Mouse (Mus musculus) embryonic facial prominence, embryonic 13.5 days (tissue): ENCODE results near the gene Anks1. TPM values are rescaled to one million over a fixed set of nuclear protein-coding genes. Genes with fewer than 3 reads are reported as not detected.

Experiments
- ATAC-seq: fragments of 200-750 bp; cut with Nextera tagmentation; 2 replicates; pipeline ENCODE4 v1.8.0; 2017; ENCODE audit warnings: low read depth; ENCODE audit not compliant: insufficient number of reproducible peaks, insufficient read depth, low FRiP score, low TSS enrichment
- H3K27ac ChIP-seq: fragments of 300-500 bp; sonication (generic); 2 replicates; pipeline ENCODE4 v1.5.1; 2015; ENCODE audit warnings: moderate library complexity, mild to moderate bottlenecking, inconsistent platforms
- H3K27me3 ChIP-seq: fragments of 300-500 bp; sonication (generic); 2 replicates; pipeline ENCODE4 v1.6.1; 2015; ENCODE audit warnings: mild to moderate bottlenecking, inconsistent platforms
- H3K36me3 ChIP-seq: fragments of 300-500 bp; sonication (generic); 2 replicates; pipeline ENCODE4 v1.6.1; 2015; ENCODE audit warnings: mild to moderate bottlenecking, inconsistent platforms
- H3K4me1 ChIP-seq: fragments of 300-500 bp; sonication (generic); 2 replicates; pipeline ENCODE4 v1.6.1; 2015; ENCODE audit warnings: inconsistent platforms
- H3K4me2 ChIP-seq: fragments of 300-500 bp; sonication (generic); 2 replicates; pipeline ENCODE4 v1.6.1; 2015; ENCODE audit warnings: moderate library complexity, mild to moderate bottlenecking, inconsistent platforms
- H3K4me3 ChIP-seq: fragments of 300-500 bp; sonication (generic); 2 replicates; pipeline ENCODE4 v1.5.1; 2015; ENCODE audit warnings: mild to moderate bottlenecking, inconsistent platforms
- H3K9ac ChIP-seq: fragments of 300-500 bp; sonication (generic); 2 replicates; pipeline ENCODE4 v1.6.1; 2015; ENCODE audit warnings: mild to moderate bottlenecking, inconsistent platforms
- H3K9me3 ChIP-seq: fragments of 300-500 bp; sonication (generic); 2 replicates; pipeline ENCODE4 v1.6.1; 2016; ENCODE audit warnings: inconsistent platforms
- WGBS: fragments of 180-500 bp; shearing (Covaris S2); methylation state at CpG from one replicate; pipeline ENCODE4 v1.1.7; 2015; ENCODE audit warnings: mixed read lengths; 5-methylcytosine and 5-hydroxymethylcytosine counted together
- polyA plus RNA-seq: library from polyadenylated mRNA; unstranded; fragments of >200 nt; fragmentation: Nextera tagmentation; extraction: Ambion mirVana; gene quantifications from 2 replicates; pipeline ENCODE4 v1.2.1, GENCODE M21; 2015

Anks1 gene
- polyA plus RNA-seq, 1 experiment from 2014 or later = 13.4 TPM

DNA sequence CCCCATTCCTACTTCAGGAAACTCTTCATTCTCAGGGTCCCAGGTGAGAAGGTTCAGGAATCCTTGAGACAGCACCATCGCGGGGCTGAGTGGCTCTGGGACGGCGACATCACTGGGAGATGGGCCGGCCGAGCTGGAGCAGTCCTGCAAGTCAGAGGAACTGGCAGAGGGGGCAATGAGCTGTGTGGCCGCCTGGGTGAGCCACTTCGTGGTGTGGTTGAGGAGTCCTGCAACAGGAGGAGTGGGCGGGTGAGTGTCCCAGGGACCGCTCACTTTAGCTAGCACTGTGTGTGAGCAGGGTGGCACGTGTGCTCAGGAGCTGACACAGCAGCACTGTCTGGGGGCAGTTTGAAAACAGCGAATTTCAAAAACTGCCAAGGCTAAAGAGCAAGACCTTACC lies 160.3 kb downstream of the Anks1 start:
- 25% methylated on average over 12 of the region's 12 CpGs for WGBS
- H3K4me2 ChIP-seq = peak overlapping the region; percentile 3; the same call in 1 of the 2 replicates
- no peaks in the 10 kb centered on the region; the same call in 1 of the 2 replicates for H3K27me3 ChIP-seq
- no peak overlapping the region for H3K27ac ChIP-seq
- H3K36me3 ChIP-seq = no peaks in the 10 kb centered on the region
- no peak overlapping the region for H3K4me3 ChIP-seq
- peaks cover 9% of the 10 kb centered on the region; the same call in 1 of the 2 replicates for H3K4me1 ChIP-seq
- H3K9ac ChIP-seq = no peak overlapping the region; the same call in 1 of the 2 replicates
- no peak for ATAC-seq
- no peaks in the 10 kb centered on the region for H3K9me3 ChIP-seq

GRCm38 (mm10) chr17:28070256-28070655 lies 161.2 kb downstream of the Anks1 start:
- Histone ChIP-seq H3K36me3 (no peaks in the 10 kb centered on the region), H3K4me3 (no peak overlapping the region), H3K4me2 (no peak overlapping the region), H3K9ac (no peak overlapping the region), H3K9me3 (no peaks in the 10 kb centered on the region), H3K27me3 (no peaks in the 10 kb centered on the region; the same call in 1 of the 2 replicates), H3K4me1 (peaks cover 9% of the 10 kb centered on the region; the same call in 1 of the 2 replicates), H3K27ac (no peak overlapping the region)
- 84% methylated on average over 13 of the region's 13 CpGs for WGBS
- ATAC-seq = no peak

- Histone ChIP-seq H3K4me2 (no peak overlapping the region), H3K27me3 (no peaks in the 10 kb centered on the region; the same call in none of the 2 replicates), H3K9me3 (no peaks in the 10 kb centered on the region), H3K4me3 (no peak overlapping the region), H3K36me3 (no peaks in the 10 kb centered on the region), H3K4me1 (peaks cover 6% of the 10 kb centered on the region; the same call in 1 of the 2 replicates), H3K27ac (no peak overlapping the region), H3K9ac (no peak overlapping the region)
- WGBS = 85% methylated on average over 2 of the region's 2 CpGs
- ATAC-seq = no peak
Measured at GRCm38 (mm10) chr17:28072730-28073129, 163.6 kb downstream of the Anks1 start.

- H3K27ac ChIP-seq = no peak overlapping the region
- H3K27me3 ChIP-seq = no peaks in the 10 kb centered on the region; the same call in none of the 2 replicates
- no peak overlapping the region for H3K4me3 ChIP-seq
- ATAC-seq = no peak
- no peak overlapping the region for H3K9ac ChIP-seq
- H3K9me3 ChIP-seq = no peaks in the 10 kb centered on the region
- peaks cover 1% of the 10 kb centered on the region; the same call in 1 of the 2 replicates for H3K4me1 ChIP-seq
- WGBS = 62% methylated on average over 7 of the region's 7 CpGs
- no peak overlapping the region for H3K4me2 ChIP-seq
- H3K36me3 ChIP-seq = no peaks in the 10 kb centered on the region
Measured at GRCm38 (mm10) chr17:28074486-28074885, 165.4 kb downstream of the Anks1 start.

DNA sequence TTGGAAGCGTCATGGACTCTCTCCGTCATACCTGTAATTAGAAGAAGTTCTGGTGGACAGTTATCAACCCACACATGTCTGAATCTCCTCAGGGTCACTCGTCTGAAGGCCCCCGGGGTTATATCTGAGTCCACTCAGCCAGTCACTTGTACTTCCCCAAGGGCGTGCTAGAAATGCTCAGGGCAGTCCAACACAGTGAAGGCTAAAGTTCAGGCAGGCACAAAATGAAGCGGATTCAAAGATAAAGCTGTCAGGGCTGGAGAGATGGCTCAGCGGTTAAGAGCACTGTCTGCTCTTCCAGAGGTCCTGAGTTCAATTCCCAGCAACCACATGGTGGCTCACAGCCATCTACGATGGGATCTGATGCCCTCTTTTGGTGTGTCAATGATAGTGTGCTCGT lies 168.9 kb downstream of the Anks1 start:
- Histone ChIP-seq H3K4me1 (peaks cover 10% of the 10 kb centered on the region; the same call in 1 of the 2 replicates), H3K36me3 (no peaks in the 10 kb centered on the region), H3K9me3 (no peaks in the 10 kb centered on the region), H3K27ac (no peak overlapping the region), H3K4me3 (no peak overlapping the region), H3K4me2 (no peak overlapping the region), H3K27me3 (no peaks in the 10 kb centered on the region; the same call in 1 of the 2 replicates), H3K9ac (no peak overlapping the region)
- ATAC-seq = no peak
- WGBS = 81% methylated on average over 9 of the region's 9 CpGs

DNA sequence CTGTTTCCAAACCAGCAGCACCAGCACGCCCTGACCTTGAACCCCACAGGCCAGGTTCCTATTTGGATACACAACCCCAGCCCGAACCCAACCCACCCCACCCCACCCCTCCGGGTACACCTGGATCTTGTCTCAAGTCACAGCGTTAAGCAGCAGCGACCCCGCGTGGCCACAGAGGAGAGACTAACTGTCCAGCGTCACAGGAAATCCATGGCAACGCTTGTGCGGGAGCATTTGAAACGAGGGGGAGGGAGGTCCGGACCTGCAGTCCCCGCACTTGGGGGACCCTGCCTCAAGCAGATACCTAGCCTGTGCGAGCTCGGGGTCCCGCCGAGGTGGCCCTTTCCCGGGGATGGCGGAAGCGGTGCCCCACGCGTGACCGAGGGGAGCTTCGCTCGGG lies 170.5 kb downstream of the Anks1 start:
- Histone ChIP-seq H3K27ac (no peak overlapping the region), H3K4me2 (peak overlapping the region; percentile 99), H3K4me1 (peaks cover 19% of the 10 kb centered on the region), H3K9ac (peak overlapping the region; percentile 75), H3K4me3 (peak overlapping the region; percentile 66), H3K9me3 (no peaks in the 10 kb centered on the region), H3K27me3 (no peaks in the 10 kb centered on the region; the same call in 1 of the 2 replicates), H3K36me3 (no peaks in the 10 kb centered on the region)
- WGBS = under 1% methylated on average over 25 of the region's 25 CpGs
- ATAC-seq = peak; percentile 26; the same call in 1 of the 2 replicates

GRCm38 (mm10) chr17:28080045-28080816 lies 171.1 kb downstream of the Anks1 start, which contains the start of gene Tcp11:
TSS of gene Tcp11 (minus strand) at chr17:28080639.
- H3K4me1 ChIP-seq = peaks cover 21% of the 10 kb centered on the region
- peak; percentile 84 for ATAC-seq
- 2% methylated on average over 57 of the region's 57 CpGs for WGBS
- H3K4me3 ChIP-seq = peak within 1 kb of the TSS; percentile 66
- H3K4me2 ChIP-seq = peak within 1 kb of the TSS; percentile 99
- peak within 1 kb of the TSS; percentile 75 for H3K9ac ChIP-seq
- no peaks in the 10 kb centered on the region; the same call in 1 of the 2 replicates for H3K27me3 ChIP-seq
- H3K36me3 ChIP-seq = no peaks in the 10 kb centered on the region
- H3K9me3 ChIP-seq = no peaks in the 10 kb centered on the region
- H3K27ac ChIP-seq = 0 out of 2 replicates have a peak within 1 kb of the TSS, but pooled peaks have one; percentile 11

DNA sequence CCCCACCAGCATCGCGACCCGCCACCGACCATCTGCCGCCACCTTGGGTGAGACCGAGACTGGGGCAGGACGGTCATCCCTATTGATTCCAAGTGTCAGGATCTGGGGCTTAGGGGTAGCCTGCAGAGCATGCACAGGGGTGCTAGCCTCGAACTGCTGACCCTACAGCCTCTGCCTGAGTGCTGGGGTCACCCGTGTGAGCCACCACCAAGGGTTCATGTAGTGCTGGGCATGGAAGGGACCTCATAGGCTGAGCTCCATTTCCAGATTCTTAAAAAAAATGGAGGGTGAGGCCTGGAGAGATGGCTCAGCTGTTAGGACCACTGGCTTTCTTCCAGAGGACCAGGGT lies 171.7 kb downstream of the Anks1 start:
- Histone ChIP-seq H3K27me3 (no peaks in the 10 kb centered on the region; the same call in 1 of the 2 replicates), H3K4me1 (peaks cover 21% of the 10 kb centered on the region), H3K9me3 (no peaks in the 10 kb centered on the region), H3K27ac (0 out of 2 replicates have a peak overlapping the region, but pooled peaks have one; percentile 11), H3K4me2 (peak overlapping the region; percentile 99), H3K4me3 (peak overlapping the region; percentile 66), H3K36me3 (no peaks in the 10 kb centered on the region), H3K9ac (no peak overlapping the region)
- WGBS = 19% methylated on average over 9 of the region's 9 CpGs
- ATAC-seq = no peak; the same call in 1 of the 2 replicates

DNA sequence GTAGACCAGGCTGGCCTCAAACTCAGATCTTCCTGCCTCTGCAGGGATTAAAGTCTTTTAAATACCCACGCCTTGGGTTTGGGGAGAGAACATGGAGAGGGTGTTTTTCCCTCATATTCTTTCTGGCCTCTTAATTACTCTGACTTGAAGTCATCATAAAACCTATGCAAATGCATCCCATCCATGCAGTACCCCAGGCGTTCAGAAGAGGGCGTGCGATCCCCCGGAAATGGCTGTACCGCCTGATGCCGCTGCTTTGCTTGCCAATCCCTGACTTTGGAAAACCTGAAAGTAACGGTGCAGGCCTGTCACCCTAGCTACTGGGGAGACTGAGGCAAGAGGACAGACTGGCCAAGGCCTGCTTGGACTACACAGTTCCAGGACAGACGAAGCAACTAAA lies 172.3 kb downstream of the Anks1 start:
- H3K27me3 ChIP-seq = no peaks in the 10 kb centered on the region; the same call in 1 of the 2 replicates
- H3K4me1 ChIP-seq = peaks cover 24% of the 10 kb centered on the region
- no peak for ATAC-seq
- 53% methylated on average over 9 of the region's 9 CpGs for WGBS
- H3K27ac ChIP-seq = no peak overlapping the region
- H3K9ac ChIP-seq = no peak overlapping the region
- no peaks in the 10 kb centered on the region for H3K9me3 ChIP-seq
- H3K36me3 ChIP-seq = no peaks in the 10 kb centered on the region
- H3K4me3 ChIP-seq = no peak overlapping the region
- no peak overlapping the region for H3K4me2 ChIP-seq

- Histone ChIP-seq H3K36me3 (no peaks in the 10 kb centered on the region), H3K9me3 (no peaks in the 10 kb centered on the region), H3K9ac (no peak overlapping the region), H3K27me3 (no peaks in the 10 kb centered on the region; the same call in 1 of the 2 replicates), H3K4me1 (peaks cover 24% of the 10 kb centered on the region), H3K4me3 (no peak overlapping the region), H3K27ac (no peak overlapping the region), H3K4me2 (no peak overlapping the region)
- WGBS = 89% methylated on average over 7 of the region's 7 CpGs
- ATAC-seq = no peak
Measured at GRCm38 (mm10) chr17:28081856-28082255, 172.8 kb downstream of the Anks1 start.

GRCm38 (mm10) chr17:28082863-28083262 lies 173.8 kb downstream of the Anks1 start:
- no peak for ATAC-seq
- Histone ChIP-seq H3K9me3 (no peaks in the 10 kb centered on the region), H3K4me1 (peaks cover 30% of the 10 kb centered on the region), H3K4me3 (no peak overlapping the region), H3K9ac (no peak overlapping the region), H3K27ac (no peak overlapping the region), H3K4me2 (no peak overlapping the region), H3K27me3 (no peaks in the 10 kb centered on the region; the same call in 1 of the 2 replicates), H3K36me3 (no peaks in the 10 kb centered on the region)
- 68% methylated on average over 13 of the region's 13 CpGs for whole genome bisulfite sequencing
